Mouse (Mus musculus) intestine, postnatal 0 days (tissue): ENCODE data around the gene Prkar2b. TPM values are rescaled to one million over a fixed set of nuclear protein-coding genes. Genes with fewer than 3 reads are reported as not detected.

Experiments used
- ATAC-seq: fragments of 200-750 bp; cut with Nextera tagmentation; 2 replicates; pipeline ENCODE4 v1.8.0; 2017; ENCODE audit warnings: mild to moderate bottlenecking, moderate TSS enrichment, moderate library complexity
- H3K27ac ChIP-seq: fragments of 300-500 bp; sonication (generic); 2 replicates; pipeline ENCODE4 v1.5.1; 2014; ENCODE audit warnings: mild to moderate bottlenecking, low read depth, low read length, moderate library complexity
- H3K27me3 ChIP-seq: fragments of 300-500 bp; sonication (generic); replicated peaks from 2 replicates; pipeline ENCODE4 v1.6.1; 2014; ENCODE audit warnings: low read length, mixed read lengths; ENCODE audit not compliant: control insufficient read depth, insufficient read depth
- H3K36me3 ChIP-seq: fragments of 300-500 bp; sonication (generic); 2 replicates; pipeline ENCODE4 v1.6.1; 2014; ENCODE audit warnings: mild to moderate bottlenecking, moderate library complexity; ENCODE audit not compliant: control insufficient read depth, insufficient read depth
- H3K4me1 ChIP-seq: fragments of 300-500 bp; sonication (generic); replicated peaks from 2 replicates; pipeline ENCODE4 v1.6.1; 2014; ENCODE audit warnings: antibody characterized with exemption, low read length, mixed read lengths; ENCODE audit not compliant: control insufficient read depth, insufficient read depth
- H3K4me2 ChIP-seq: fragments of 300-500 bp; sonication (generic); replicated peaks from 2 replicates; pipeline ENCODE4 v1.6.1; 2014; ENCODE audit warnings: low read depth, mild to moderate bottlenecking, moderate library complexity
- H3K4me3 ChIP-seq: fragments of 300-500 bp; sonication (generic); 2 replicates; pipeline ENCODE4 v1.5.1; 2014; ENCODE audit warnings: low read depth, low read length
- H3K9ac ChIP-seq: fragments of 300-500 bp; sonication (generic); 2 replicates; pipeline ENCODE4 v1.6.1; 2014; ENCODE audit warnings: mild to moderate bottlenecking, low read depth, low read length
- H3K9me3 ChIP-seq: fragments of 300-500 bp; sonication (generic); 2 replicates; pipeline ENCODE4 v1.6.1; 2016; ENCODE audit warnings: mixed run types; ENCODE audit not compliant: control insufficient read depth
- CTCF ChIP-seq: sonication (generic); IDR thresholded peaks from 2 replicates; pipeline ENCODE4 v1.5.1; 2016; ENCODE audit warnings: low read depth, mild to moderate bottlenecking, control low read depth, antibody characterized with exemption, moderate library complexity
- WGBS: fragments of 180-500 bp; shearing (Covaris S2); extraction: QIAGEN DNeasy Blood & Tissue Kit; methylation state at CpG from one replicate; pipeline ENCODE4 v1.1.7; 2014; 5-methylcytosine and 5-hydroxymethylcytosine counted together
- polyA plus RNA-seq: library from polyadenylated mRNA; unstranded; fragments of >200 nt; fragmentation: Nextera tagmentation; extraction: Ambion mirVana; gene quantifications from 2 replicates; pipeline ENCODE4 v1.2.1, GENCODE M21; 2015

The Prkar2b gene
- polyA plus RNA-seq, 1 experiment from 2014 or later = 12.5 TPM

DNA sequence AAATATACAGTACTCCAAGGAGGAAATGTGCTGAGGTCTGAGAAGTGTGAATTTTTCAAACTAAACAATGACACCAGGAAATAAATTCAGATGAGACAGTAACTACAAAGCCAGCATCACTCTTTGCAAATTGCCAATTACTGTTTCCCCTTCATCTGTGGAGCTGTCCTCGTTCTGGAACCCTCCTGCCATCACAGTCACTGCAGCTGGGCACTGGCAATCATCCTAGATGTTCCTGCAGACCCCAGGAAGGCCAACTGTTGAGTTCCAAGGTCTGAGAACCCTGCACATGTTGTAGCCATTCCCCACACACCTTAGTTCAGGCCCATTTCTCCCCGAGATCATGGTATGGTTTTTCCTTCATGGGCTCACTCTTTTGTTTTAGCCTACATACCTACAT, 76.9 kb downstream of the Prkar2b start:
- H3K4me1 ChIP-seq = no peaks in the 10 kb centered on the region
- no peak overlapping the region for H3K4me3 ChIP-seq
- H3K36me3 ChIP-seq = no peaks in the 10 kb centered on the region
- no peaks in the 10 kb centered on the region for H3K27me3 ChIP-seq
- no peak overlapping the region for H3K27ac ChIP-seq
- no peak overlapping the region for H3K4me2 ChIP-seq
- H3K9ac ChIP-seq = no peak overlapping the region
- no peak for ATAC-seq
- no peaks in the 10 kb centered on the region for H3K9me3 ChIP-seq
- TF ChIP-seq CTCF = no peak
- 69% methylated on average over 2 of the region's 2 CpGs for WGBS

DNA sequence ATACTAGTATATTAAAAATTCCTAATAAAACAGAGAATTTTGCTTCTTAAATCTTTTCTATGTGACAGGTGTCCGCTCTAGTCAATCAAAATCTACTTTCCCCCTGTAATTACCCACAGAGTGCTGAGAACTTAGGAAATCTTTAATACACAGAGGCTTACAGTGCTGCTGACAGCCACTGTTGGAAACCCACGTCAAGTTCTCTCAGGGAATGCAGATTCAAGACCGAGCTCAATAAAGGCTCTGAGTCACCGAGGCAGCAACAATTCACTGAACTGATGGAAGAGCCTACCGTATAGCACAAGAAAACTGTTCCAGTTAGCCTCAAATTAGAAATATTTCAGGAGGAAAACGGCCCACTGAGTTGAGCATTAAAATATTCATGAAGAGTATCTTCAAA, 77.3 kb downstream of the Prkar2b start:
- 83% methylated on average over 6 of the region's 6 CpGs for WGBS
- Histone ChIP-seq H3K4me2 (no peak overlapping the region), H3K27ac (no peak overlapping the region), H3K36me3 (no peaks in the 10 kb centered on the region), H3K9me3 (no peaks in the 10 kb centered on the region), H3K4me1 (no peaks in the 10 kb centered on the region), H3K9ac (no peak overlapping the region), H3K27me3 (no peaks in the 10 kb centered on the region), H3K4me3 (no peak overlapping the region)
- TF ChIP-seq CTCF = no peak
- no peak for ATAC-seq

DNA sequence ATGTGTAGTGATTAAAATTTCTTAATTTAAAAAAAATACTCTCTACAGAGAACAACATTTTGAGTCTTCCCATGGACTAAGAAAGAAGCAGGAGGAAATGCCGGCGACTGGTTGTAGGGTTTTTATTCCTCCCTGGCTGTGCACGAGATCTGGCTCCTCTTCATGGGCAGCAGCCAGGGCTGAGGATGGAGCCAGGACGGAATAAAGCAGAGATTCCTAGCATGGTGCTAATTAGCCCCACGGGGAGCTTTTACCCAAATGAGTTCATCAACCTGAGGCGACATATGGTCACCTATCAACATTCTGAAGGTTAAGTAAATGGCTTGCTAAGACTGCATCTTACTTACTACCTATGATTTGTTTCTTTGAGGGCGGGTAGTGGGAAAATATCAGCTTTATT, 77.9 kb downstream of the Prkar2b start:
- no peak for TF ChIP-seq CTCF
- H3K4me3 ChIP-seq = no peak overlapping the region
- ATAC-seq = no peak
- no peaks in the 10 kb centered on the region for H3K4me1 ChIP-seq
- 73% methylated on average over 7 of the region's 7 CpGs for WGBS
- no peaks in the 10 kb centered on the region for H3K36me3 ChIP-seq
- H3K9me3 ChIP-seq = no peaks in the 10 kb centered on the region
- no peak overlapping the region for H3K9ac ChIP-seq
- H3K27ac ChIP-seq = no peak overlapping the region
- no peak overlapping the region for H3K4me2 ChIP-seq
- H3K27me3 ChIP-seq = no peaks in the 10 kb centered on the region

DNA sequence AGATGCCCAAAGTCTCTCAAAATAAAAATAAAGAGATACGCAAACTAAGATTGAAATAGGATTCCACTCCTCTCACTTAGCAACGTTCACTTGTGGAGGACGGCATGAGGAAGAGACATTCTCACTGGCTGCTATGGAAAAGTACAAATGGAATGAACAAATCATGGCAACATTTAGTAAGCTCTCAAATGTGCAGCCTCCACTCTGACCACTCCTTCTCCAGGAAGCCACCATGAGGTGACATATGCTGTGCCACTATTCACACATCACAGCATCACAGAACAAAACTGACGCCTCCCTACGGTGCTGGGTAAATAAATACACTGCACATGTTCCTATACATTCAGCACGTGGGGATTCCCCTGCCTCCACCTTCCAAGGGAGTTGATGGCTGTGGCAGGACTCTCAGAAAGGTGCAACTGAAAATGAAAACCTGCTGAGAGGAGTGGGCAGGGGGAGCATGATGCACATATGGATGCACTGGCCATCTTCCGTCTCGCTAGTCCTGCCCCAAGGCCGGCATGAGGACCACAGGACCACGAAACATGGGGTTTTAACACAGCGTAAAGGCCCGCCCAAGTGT, 83.4 kb downstream of the Prkar2b start:
- TF ChIP-seq CTCF = no peak
- Histone ChIP-seq H3K36me3 (no peaks in the 10 kb centered on the region), H3K9me3 (no peaks in the 10 kb centered on the region), H3K4me2 (no peak overlapping the region), H3K4me1 (no peaks in the 10 kb centered on the region), H3K4me3 (no peak overlapping the region), H3K9ac (no peak overlapping the region), H3K27ac (no peak overlapping the region), H3K27me3 (no peaks in the 10 kb centered on the region)
- WGBS = 79% methylated on average over 12 of the region's 12 CpGs
- no peak for ATAC-seq

DNA sequence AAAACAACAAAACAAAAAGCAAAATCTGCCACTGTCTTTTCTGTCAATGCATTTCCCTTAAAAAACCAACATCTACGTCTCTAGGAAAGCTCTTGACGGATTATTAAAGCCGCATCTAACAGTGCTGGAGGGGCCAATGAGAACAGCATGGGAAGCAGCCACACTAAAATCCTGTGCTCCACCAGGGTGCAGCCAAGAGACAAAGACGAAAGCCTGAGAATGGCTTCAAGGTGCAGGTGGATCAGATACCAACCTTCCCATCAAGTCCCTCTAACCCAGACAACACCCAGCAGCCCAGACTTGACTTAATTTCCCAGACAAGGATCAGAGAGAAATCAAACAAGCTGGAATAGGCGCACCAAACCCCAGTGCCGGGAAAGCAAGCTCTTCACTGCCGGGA, 84.6 kb downstream of the Prkar2b start:
- 43% methylated on average over 7 of the region's 7 CpGs for WGBS
- H3K9ac ChIP-seq = no peak overlapping the region
- no peak for ATAC-seq
- H3K9me3 ChIP-seq = no peaks in the 10 kb centered on the region
- H3K4me3 ChIP-seq = no peak overlapping the region
- H3K27ac ChIP-seq = no peak overlapping the region
- H3K27me3 ChIP-seq = no peaks in the 10 kb centered on the region
- peak; percentile 75 for TF ChIP-seq CTCF
- no peak overlapping the region for H3K4me2 ChIP-seq
- H3K4me1 ChIP-seq = no peaks in the 10 kb centered on the region
- H3K36me3 ChIP-seq = 0 out of 2 replicates have a peak, but pooled peaks cover 2% of the 10 kb centered on the region

DNA sequence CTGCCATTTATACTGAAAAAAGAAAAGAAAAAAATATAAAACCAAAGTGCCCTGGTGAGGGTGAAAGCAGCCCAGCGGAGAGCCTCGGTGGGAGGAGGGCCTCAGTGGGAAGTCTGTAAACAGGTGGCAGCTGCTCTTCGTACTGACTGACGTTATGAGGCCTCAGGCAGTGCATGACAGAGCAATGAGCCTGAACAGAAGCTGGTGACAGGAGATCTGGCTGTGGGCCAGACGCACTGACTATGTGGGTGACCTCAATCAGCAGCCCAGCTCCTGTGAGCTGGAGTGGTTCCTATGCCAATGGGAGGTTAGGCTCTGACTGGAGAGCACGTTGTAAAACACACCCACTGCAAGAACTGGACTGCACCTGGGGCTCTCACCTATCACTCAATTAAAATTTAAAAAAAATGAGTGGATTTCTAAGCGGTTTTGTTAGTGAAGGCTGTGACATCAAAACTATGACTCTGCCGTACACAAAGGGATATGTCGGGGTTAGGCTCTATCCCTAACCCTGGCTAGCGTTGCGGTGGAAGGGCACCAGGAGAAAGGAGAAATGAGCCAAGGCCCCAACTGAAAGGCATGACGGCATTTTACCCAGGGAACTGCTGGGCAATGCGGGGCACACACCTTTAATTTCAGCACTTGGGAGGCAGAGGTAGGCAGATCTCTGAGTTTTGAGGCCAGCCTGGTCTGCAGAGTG, 87.5 kb downstream of the Prkar2b start:
- no peaks in the 10 kb centered on the region for H3K9me3 ChIP-seq
- no peak overlapping the region for H3K4me2 ChIP-seq
- WGBS = 53% methylated on average over 13 of the region's 13 CpGs
- no peak overlapping the region for H3K4me3 ChIP-seq
- peak; percentile 91 for ATAC-seq
- H3K27ac ChIP-seq = no peak overlapping the region
- TF ChIP-seq CTCF = no peak
- H3K27me3 ChIP-seq = no peaks in the 10 kb centered on the region
- no peaks in the 10 kb centered on the region for H3K4me1 ChIP-seq
- H3K9ac ChIP-seq = no peak overlapping the region
- 0 out of 2 replicates have a peak, but pooled peaks cover 6% of the 10 kb centered on the region for H3K36me3 ChIP-seq
